Mouse (Mus musculus): ENCODE data around the gene Kcnip1. TPM values are rescaled to one million over a fixed set of nuclear protein-coding genes. Genes with fewer than 3 reads are reported as not detected.

Gene Kcnip1
- polyA plus RNA-seq, 1 experiment from 2014 or later = 110 TPM

DNA sequence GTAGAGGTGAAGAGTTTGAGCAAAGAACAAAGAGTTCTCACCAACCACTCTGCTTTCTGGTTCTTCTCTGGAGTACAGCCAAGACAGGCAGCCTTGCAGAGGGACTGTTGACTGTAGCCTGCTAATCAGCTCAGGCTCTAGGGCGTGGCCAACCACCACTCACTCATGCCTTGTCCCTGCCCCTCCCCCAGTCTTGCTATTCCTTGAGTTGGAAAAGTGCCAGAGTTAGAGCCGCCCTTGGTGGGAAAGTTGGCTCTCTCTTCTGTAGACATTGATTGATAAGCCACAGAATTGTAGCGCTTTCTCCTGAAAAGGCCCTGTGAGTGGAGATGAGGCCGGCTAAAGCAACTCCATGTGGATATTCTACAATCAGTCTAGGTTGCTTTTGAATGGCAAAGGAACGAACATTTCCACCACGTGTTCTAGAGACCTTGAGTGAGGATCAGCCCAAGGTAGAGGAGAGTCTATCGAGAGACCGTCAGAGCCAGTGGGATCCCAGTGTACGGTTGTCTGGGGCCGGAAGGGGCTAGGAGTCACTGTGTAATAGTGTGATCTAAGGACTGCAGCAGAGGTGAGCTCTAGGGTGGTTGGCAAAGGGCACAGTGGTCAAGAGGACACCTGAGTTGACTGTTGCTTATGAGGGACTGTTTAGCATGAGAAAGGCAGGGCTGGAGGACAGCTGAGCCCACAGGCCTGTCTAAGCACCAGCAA, 119.7 kb downstream of the Kcnip1 start:
- no peaks in the 10 kb centered on the region for H3K27me3 ChIP-seq (ENCODE audit: control insufficient read depth, insufficient read depth, low read length)
- no peak overlapping the region for H3K27ac ChIP-seq
- no peak overlapping the region for H3K4me2 ChIP-seq (replicated peaks)
- no peak overlapping the region for H3K9ac ChIP-seq
- no peaks in the 10 kb centered on the region for H3K36me3 ChIP-seq (replicated peaks; ENCODE audit: control insufficient read depth, insufficient read depth)
- 55% methylated on average over 10 of the region's 10 CpGs for WGBS
- H3K4me3 ChIP-seq (replicated peaks; ENCODE audit: low read length) = no peak overlapping the region
- no peak for DNase-seq (ENCODE audit: low spot score)
- 0 out of 2 replicates have a peak, but pooled peaks cover 7% of the 10 kb centered on the region for H3K4me1 ChIP-seq (replicated peaks; ENCODE audit: control insufficient read depth, insufficient read depth, low read length)
- H3K9me3 ChIP-seq (ENCODE audit: control insufficient read depth, low read length) = peaks cover 8% of the 10 kb centered on the region; the same call in 1 of the 2 replicates
- no peak for ATAC-seq (ENCODE audit: low FRiP score)

DNA sequence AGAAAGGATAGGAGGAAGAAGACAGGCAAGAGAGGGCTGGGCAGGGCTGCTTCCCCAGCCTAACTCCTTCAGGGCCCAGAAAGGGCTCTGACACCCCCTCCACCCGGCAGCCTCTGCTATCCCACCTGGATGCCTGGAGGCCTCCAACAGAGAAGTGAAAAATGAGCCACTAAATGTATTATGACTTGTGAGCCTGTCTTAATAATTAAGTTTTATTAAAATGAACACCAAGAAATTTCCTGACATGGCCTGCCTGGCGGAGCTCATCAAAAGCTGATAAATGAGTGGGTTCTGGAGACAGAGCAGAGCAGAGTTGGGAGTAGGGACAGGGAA, 120.3 kb downstream of the Kcnip1 start:
- no peak for ATAC-seq (ENCODE audit: low FRiP score)
- no peak overlapping the region for H3K9ac ChIP-seq

DNA sequence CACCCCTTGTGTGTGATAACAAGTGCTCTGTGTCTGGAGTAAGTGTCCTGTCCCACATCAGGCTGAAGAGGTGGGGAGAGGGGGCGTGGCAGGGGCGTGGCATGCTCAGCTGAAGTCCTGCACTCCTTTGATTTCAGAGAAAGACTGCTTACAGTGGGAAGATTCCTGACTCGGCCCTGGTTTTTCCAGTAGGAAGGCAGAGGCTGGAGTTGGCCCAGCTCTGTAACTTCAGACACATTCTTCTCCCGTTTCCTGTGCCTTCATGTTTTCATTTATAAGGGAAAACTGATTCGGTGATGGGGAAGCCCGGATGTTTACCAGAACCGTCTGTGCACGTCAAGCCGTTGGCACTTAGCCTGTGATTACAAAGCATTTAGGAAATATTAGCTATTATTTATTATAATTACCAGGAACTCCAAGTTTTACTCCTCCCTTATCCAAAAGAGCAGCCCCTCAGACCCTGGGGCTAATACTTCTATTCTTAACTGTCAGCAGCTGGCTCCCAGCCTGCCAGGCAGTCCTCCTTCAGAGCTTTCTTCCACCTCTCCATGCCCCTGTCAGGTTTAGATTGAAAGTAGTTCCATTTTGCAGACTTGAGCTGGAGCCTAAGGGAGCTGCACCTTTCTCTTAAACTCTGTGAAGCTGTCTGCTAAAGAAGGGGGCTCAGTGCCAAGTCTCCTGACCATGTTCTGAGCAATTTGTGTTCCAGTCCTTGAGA, 120.8 kb downstream of the Kcnip1 start:
- H3K4me1 ChIP-seq (replicated peaks; ENCODE audit: control insufficient read depth, insufficient read depth, low read length) = 0 out of 2 replicates have a peak, but pooled peaks cover 7% of the 10 kb centered on the region
- no peak for ATAC-seq (ENCODE audit: low FRiP score)
- peaks cover 8% of the 10 kb centered on the region; the same call in 1 of the 2 replicates for H3K9me3 ChIP-seq (ENCODE audit: control insufficient read depth, low read length)
- H3K36me3 ChIP-seq (replicated peaks; ENCODE audit: control insufficient read depth, insufficient read depth) = no peaks in the 10 kb centered on the region
- H3K4me3 ChIP-seq (replicated peaks; ENCODE audit: low read length) = no peak overlapping the region
- WGBS = 53% methylated on average over 9 of the region's 9 CpGs
- no peak overlapping the region for H3K27ac ChIP-seq
- no peak overlapping the region for H3K9ac ChIP-seq
- no peak for DNase-seq (ENCODE audit: low spot score)
- no peaks in the 10 kb centered on the region for H3K27me3 ChIP-seq (ENCODE audit: control insufficient read depth, insufficient read depth, low read length)
- H3K4me2 ChIP-seq (replicated peaks) = no peak overlapping the region

More for the DNA sequence above, 120.3 kb downstream of the Kcnip1 start:
- Histone ChIP-seq H3K4me1 (replicated peaks; ENCODE audit: control insufficient read depth, insufficient read depth, low read length) (0 out of 2 replicates have a peak, but pooled peaks cover 7% of the 10 kb centered on the region), H3K4me3 (replicated peaks; ENCODE audit: low read length) (no peak overlapping the region), H3K4me2 (replicated peaks) (no peak overlapping the region), H3K27me3 (ENCODE audit: control insufficient read depth, insufficient read depth, low read length) (no peaks in the 10 kb centered on the region), H3K9me3 (ENCODE audit: control insufficient read depth, low read length) (peaks cover 8% of the 10 kb centered on the region; the same call in 1 of the 2 replicates), H3K36me3 (replicated peaks; ENCODE audit: control insufficient read depth, insufficient read depth) (no peaks in the 10 kb centered on the region), H3K27ac (no peak overlapping the region)
- DNase-seq (ENCODE audit: low spot score) = no peak
- 50% methylated on average over 2 of the region's 2 CpGs for WGBS

DNA sequence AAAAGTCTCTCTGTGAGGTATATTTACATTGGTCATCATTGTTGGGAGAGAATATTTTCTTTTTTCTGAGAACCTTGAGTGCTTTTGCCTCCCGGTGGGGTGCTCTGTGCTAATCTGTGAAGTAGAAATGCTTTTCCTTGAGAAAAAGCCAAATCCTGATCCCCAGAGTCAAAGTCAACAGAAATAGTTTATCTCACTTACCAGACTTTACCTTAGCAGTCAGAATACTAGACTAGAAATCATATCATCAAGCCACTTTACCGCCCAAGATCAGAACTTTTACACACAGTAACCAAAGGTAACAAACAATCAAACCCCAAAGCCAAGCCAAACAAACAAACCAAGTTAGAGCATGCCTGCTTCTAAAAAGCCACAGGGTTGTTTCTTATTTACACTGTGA, 122.7 kb downstream of the Kcnip1 start:
- Histone ChIP-seq H3K4me3 (replicated peaks; ENCODE audit: low read length) (no peak overlapping the region), H3K36me3 (replicated peaks; ENCODE audit: control insufficient read depth, insufficient read depth) (no peaks in the 10 kb centered on the region), H3K9ac (no peak overlapping the region), H3K27me3 (ENCODE audit: control insufficient read depth, insufficient read depth, low read length) (no peaks in the 10 kb centered on the region), H3K4me1 (replicated peaks; ENCODE audit: control insufficient read depth, insufficient read depth, low read length) (peaks cover 7% of the 10 kb centered on the region; the same call in 1 of the 2 replicates), H3K4me2 (replicated peaks) (no peak overlapping the region), H3K9me3 (ENCODE audit: control insufficient read depth, low read length) (no peaks in the 10 kb centered on the region), H3K27ac (no peak overlapping the region)
- DNase-seq (ENCODE audit: low spot score) (no peak), ATAC-seq (ENCODE audit: low FRiP score) (no peak)
- WGBS = 95% methylated on average over 2 of the region's 2 CpGs

DNA sequence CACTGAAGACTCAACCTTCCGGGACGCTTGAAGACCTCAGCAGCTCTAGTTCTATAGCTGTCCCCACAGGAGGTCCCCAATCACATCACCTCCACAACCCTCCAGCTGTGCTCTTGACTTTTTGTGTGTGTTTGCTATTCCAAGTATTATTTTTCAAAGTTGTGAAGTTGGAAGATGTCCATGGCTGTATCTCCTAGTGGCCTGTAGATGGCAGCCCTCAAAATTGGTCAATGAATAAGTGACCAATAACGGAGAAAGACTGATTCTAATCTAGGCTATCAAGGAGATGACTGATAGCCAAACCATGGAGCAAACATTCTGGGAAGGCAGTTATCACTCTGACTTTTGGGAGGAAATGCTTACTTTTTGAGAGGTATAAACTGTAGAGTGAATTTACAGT, 123.4 kb downstream of the Kcnip1 start:
- WGBS = 49% methylated on average over 3 of the region's 3 CpGs

DNA sequence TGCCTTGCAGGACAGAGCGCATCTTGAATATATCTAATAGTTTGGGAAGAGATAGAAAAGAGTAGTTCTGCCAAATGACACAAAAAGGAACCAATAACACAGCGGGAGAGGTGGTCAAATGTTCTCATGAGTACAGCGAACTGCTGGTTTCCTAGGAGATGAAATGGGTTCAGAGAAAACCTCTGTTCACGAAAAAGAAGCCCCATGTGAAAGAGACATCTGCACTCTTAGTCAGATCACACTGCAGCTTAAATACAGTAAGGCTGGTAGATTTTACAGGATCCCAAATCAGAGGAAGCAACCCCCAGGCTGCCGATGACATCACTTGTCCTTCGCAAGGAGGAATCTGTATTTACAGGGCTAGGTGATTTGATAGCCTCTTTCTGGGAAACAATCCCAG, 126.2 kb downstream of the Kcnip1 start:
- WGBS = 44% methylated on average over 6 of the region's 6 CpGs
- Histone ChIP-seq H3K9me3 (ENCODE audit: control insufficient read depth, low read length) (no peaks in the 10 kb centered on the region), H3K9ac (no peak overlapping the region), H3K4me1 (replicated peaks; ENCODE audit: control insufficient read depth, insufficient read depth, low read length) (no peaks in the 10 kb centered on the region; the same call in 1 of the 2 replicates), H3K27me3 (ENCODE audit: control insufficient read depth, insufficient read depth, low read length) (no peaks in the 10 kb centered on the region), H3K4me3 (replicated peaks; ENCODE audit: low read length) (no peak overlapping the region), H3K36me3 (replicated peaks; ENCODE audit: control insufficient read depth, insufficient read depth) (no peaks in the 10 kb centered on the region), H3K27ac (no peak overlapping the region), H3K4me2 (replicated peaks) (no peak overlapping the region)
- DNase-seq (ENCODE audit: low spot score) (no peak), ATAC-seq (ENCODE audit: low FRiP score) (no peak; the same call in 1 of the 2 replicates)

More for the DNA sequence above, 123.4 kb downstream of the Kcnip1 start:
- no peaks in the 10 kb centered on the region for H3K9me3 ChIP-seq (ENCODE audit: control insufficient read depth, low read length)
- no peak overlapping the region for H3K4me3 ChIP-seq (replicated peaks; ENCODE audit: low read length)
- H3K27me3 ChIP-seq (ENCODE audit: control insufficient read depth, insufficient read depth, low read length) = no peaks in the 10 kb centered on the region
- no peak overlapping the region for H3K4me2 ChIP-seq (replicated peaks)
- peaks cover 7% of the 10 kb centered on the region; the same call in 1 of the 2 replicates for H3K4me1 ChIP-seq (replicated peaks; ENCODE audit: control insufficient read depth, insufficient read depth, low read length)
- no peak overlapping the region for H3K27ac ChIP-seq
- ATAC-seq (ENCODE audit: low FRiP score) (no peak), DNase-seq (ENCODE audit: low spot score) (no peak)
- no peaks in the 10 kb centered on the region for H3K36me3 ChIP-seq (replicated peaks; ENCODE audit: control insufficient read depth, insufficient read depth)
- no peak overlapping the region for H3K9ac ChIP-seq

DNA sequence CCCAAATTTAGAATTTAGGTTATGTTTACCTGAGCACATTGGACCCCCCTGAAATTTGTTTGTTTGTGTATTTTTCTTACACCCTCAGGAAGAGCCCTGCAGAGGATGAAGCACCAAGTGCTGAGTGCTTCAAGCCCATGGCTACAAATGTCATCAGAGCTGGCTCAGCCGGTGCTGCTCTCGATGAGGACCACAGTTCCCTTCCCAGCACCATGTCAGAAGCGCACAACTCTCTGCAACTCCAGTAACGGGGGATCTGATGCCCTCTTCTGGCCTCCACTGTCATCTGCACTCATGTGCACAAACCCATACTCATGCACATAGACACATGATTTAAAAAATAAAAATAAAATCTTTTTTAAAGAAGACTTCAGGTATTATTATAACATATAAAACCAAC, 128.7 kb downstream of the Kcnip1 start:
- ATAC-seq (ENCODE audit: low FRiP score) = no peak
- Histone ChIP-seq H3K4me2 (replicated peaks) (no peak overlapping the region), H3K4me1 (replicated peaks; ENCODE audit: control insufficient read depth, insufficient read depth, low read length) (peaks cover 5% of the 10 kb centered on the region; the same call in 1 of the 2 replicates), H3K4me3 (replicated peaks; ENCODE audit: low read length) (no peak overlapping the region), H3K27me3 (ENCODE audit: control insufficient read depth, insufficient read depth, low read length) (no peaks in the 10 kb centered on the region), H3K36me3 (replicated peaks; ENCODE audit: control insufficient read depth, insufficient read depth) (no peaks in the 10 kb centered on the region), H3K9ac (no peak overlapping the region), H3K9me3 (ENCODE audit: control insufficient read depth, low read length) (no peaks in the 10 kb centered on the region), H3K27ac (no peak overlapping the region)
- no peak for DNase-seq (ENCODE audit: low spot score)
- WGBS = 95% methylated on average over 4 of the region's 4 CpGs

DNA sequence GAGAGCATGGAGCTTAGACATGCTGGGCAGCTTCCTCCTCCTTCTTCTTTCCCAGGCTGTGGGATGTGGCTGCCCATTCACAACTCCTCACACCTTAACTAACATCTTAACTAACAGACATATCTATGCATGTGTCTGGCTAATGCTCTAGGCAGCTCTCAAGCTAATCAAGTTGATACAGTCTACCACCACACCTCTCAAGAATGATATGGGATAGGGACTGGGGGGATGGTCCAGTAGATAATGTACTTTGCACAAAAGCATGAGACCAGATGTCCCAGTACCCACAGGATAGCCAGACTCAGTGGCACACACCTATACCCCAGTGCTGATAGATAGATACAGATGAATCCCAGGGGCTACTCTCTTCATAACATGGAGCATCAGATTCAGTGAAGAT, 131.1 kb downstream of the Kcnip1 start:
- Histone ChIP-seq H3K27me3 (ENCODE audit: control insufficient read depth, insufficient read depth, low read length) (no peaks in the 10 kb centered on the region), H3K9ac (no peak overlapping the region), H3K9me3 (ENCODE audit: control insufficient read depth, low read length) (no peaks in the 10 kb centered on the region), H3K4me3 (replicated peaks; ENCODE audit: low read length) (no peak overlapping the region), H3K36me3 (replicated peaks; ENCODE audit: control insufficient read depth, insufficient read depth) (no peaks in the 10 kb centered on the region), H3K27ac (no peak overlapping the region), H3K4me2 (replicated peaks) (no peak overlapping the region), H3K4me1 (replicated peaks; ENCODE audit: control insufficient read depth, insufficient read depth, low read length) (peaks cover 5% of the 10 kb centered on the region; the same call in 1 of the 2 replicates)
- no peak for DNase-seq (ENCODE audit: low spot score)
- ATAC-seq (ENCODE audit: low FRiP score) = no peak

DNA sequence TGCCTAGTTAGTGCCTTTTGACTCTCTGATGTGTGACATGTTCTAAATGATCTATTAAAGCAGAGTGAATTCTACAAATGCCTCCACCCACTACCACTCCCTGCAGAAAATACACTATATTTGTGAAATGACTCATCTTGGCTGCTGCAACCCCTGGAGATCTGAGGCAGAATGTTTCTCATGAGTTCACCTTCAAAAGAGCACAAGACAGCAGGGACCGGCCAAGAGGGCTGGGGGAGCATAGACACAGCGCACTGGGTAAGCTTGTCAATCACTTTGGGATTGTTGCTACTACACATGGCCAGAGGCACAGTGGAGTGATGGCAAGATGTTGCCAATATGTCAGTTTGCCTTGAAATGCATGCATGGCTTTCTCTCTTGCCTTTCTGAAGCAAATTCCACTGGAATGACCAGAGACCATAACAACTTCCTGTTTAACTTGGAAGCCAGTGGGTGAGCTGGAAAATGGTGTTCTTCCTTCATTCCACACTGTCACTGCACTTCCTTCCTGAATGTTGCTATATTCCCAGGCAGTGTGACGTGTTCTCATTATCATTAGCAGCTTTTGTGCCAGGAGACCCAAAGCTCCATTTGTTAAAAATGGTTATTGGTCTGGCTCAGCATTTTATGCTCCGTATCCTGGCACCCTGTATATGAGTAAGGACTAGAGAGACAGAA, 131.9 kb downstream of the Kcnip1 start:
- H3K4me2 ChIP-seq (replicated peaks) = no peak overlapping the region
- ATAC-seq (ENCODE audit: low FRiP score) (no peak), DNase-seq (ENCODE audit: low spot score) (no peak)
- no peaks in the 10 kb centered on the region for H3K9me3 ChIP-seq (ENCODE audit: control insufficient read depth, low read length)
- no peak overlapping the region for H3K27ac ChIP-seq
- H3K4me3 ChIP-seq (replicated peaks; ENCODE audit: low read length) = no peak overlapping the region
- no peaks in the 10 kb centered on the region for H3K27me3 ChIP-seq (ENCODE audit: control insufficient read depth, insufficient read depth, low read length)
- no peaks in the 10 kb centered on the region for H3K36me3 ChIP-seq (replicated peaks; ENCODE audit: control insufficient read depth, insufficient read depth)
- H3K9ac ChIP-seq = no peak overlapping the region
- H3K4me1 ChIP-seq (replicated peaks; ENCODE audit: control insufficient read depth, insufficient read depth, low read length) = 0 out of 2 replicates have a peak, but pooled peaks cover 5% of the 10 kb centered on the region
- 74% methylated on average over 4 of the region's 4 CpGs for WGBS

Measured in hindbrain, embryonic 14.5 days (tissue).